Comparison of ENCODE assay signal across 10 mouse cellular contexts in the genomic region with DNA sequence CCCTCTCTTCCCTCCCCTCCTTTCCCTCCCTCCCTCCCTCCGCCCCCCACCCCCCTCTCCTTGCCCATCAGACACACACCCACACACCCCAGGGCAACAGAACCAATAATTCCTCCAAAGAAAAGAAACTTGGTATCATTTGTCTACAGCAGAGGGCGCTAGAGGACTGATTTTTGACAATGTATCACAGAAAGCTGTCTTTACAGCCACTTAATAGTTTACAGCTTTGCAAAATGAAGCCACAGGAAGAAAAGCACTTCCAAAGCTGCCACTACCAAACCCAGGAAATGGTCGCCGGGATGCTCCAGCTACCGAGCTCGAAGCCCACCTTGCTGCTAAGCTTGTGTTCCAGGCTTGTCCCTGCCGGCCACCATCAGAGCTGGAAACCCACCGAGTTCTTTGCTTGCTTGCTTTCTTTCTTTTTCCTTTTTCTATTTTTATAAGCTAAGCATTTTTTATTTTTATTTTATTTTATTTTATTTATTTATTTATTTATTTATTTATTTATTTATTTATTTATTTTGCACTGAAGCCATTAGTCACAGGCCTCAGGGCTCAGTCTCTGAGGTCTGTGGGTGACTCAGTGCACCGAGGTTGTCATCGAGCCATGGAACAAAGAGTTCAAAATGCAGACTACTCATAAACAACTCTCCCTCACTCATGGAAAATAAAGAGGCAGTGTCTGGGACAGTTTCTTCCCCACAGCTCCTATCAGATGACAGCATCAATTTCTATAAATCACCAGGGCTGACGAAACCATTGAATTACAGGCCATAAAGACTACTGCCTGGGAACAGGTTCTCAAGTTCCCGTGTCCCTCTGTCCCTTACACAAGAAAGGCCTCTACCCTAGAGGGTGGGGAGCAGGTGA.
DNase-seq lines count a peak whose midpoint lies in the region; TF ChIP-seq lines count a peak whose summit lies in the region.
"Had no signal": no experiment of that assay in that cellular context is flagged by ENCODE, and none has a peak within 500 bp of the region (broad histone marks: within the 10 kb centered on the region; RNA-seq: fewer than 3 reads in every experiment).

No protein-coding gene starts in this region.

- H3K27ac ChIP-seq in ES-Bruce4 (ENCODE audit: insufficient read depth, low read length), result no peak overlapping the region
- H3K27ac ChIP-seq in cerebellum, adult 2 months (ENCODE audit: insufficient read depth, low read length), result no peak overlapping the region
- H3K27ac ChIP-seq: neural tube, embryonic 13.5 days had no signal

- no peaks in the 10 kb centered on the region for H3K27me3 ChIP-seq in ES-Bruce4 (ENCODE audit: control insufficient read depth, insufficient read depth, low read length, poor library complexity, severe bottlenecking)
- H3K27me3 ChIP-seq in cerebellum, adult 2 months (ENCODE audit: control insufficient read depth, insufficient read depth, low read length), result no peaks in the 10 kb centered on the region
- H3K27me3 ChIP-seq in myocyte (ENCODE audit: control insufficient read depth, insufficient read depth, insufficient read length), result no peaks in the 10 kb centered on the region
- H3K27me3 ChIP-seq: neural tube, embryonic 13.5 days had no signal

- H3K36me3 ChIP-seq in ES-Bruce4 (ENCODE audit: control insufficient read depth, insufficient read depth, low read length, poor library complexity, severe bottlenecking) (no peaks in the 10 kb centered on the region), myocyte (ENCODE audit: control insufficient read depth, insufficient read depth) (no peaks in the 10 kb centered on the region)
- H3K36me3 ChIP-seq: neural tube, embryonic 13.5 days had no signal

- intact Hi-C loops in heart, postnatal 25 days (cut with DNase I), result no loop called here
- intact Hi-C loops in heart, postnatal 14 days (cut with DNase I), result no loop called here

- TF ChIP-seq EP300 in ES-Bruce4 (IDR thresholded peaks at IDR 0.05; ENCODE audit: insufficient read depth, low read depth, low read length), result no peak

- WGBS in cerebellum, adult 2 months, result 53% methylated on average over 11 of the region's 12 CpGs

- H3K79me2 ChIP-seq in myocyte (ENCODE audit: control insufficient read depth, insufficient read depth), result no peaks in the 10 kb centered on the region

- peak; percentile 1 for TF ChIP-seq CTCF in ES-Bruce4 (IDR thresholded peaks at IDR 0.05; ENCODE audit: low read depth, low read length)
- TF ChIP-seq CTCF in cerebellum, adult 2 months (IDR thresholded peaks at IDR 0.05; ENCODE audit: borderline replicate concordance, insufficient read depth, low read depth, low read length), result peak; percentile 41; the same call in 1 of the 2 replicates

- H3K9ac ChIP-seq in ES-Bruce4 (ENCODE audit: low read depth, poor library complexity, severe bottlenecking), result no peak overlapping the region
- H3K9ac ChIP-seq: neural tube, embryonic 13.5 days had no signal

- H3K4me3 ChIP-seq in ES-Bruce4 (ENCODE audit: low read depth, low read length) (no peak overlapping the region), myocyte (no peak overlapping the region)
- H3K4me3 ChIP-seq in cerebellum, adult 2 months (replicated peaks; ENCODE audit: insufficient read depth, low read depth, low read length), result no peak overlapping the region
- H3K4me3 ChIP-seq: erythroblast, embryonic 14.5 days; neural tube, embryonic 13.5 days had no signal

- H3K9me3 ChIP-seq in ES-Bruce4 (replicated peaks; ENCODE audit: control insufficient read depth, insufficient read depth, low read length, poor library complexity, severe bottlenecking), result no peaks in the 10 kb centered on the region
- H3K9me3 ChIP-seq: neural tube, embryonic 13.5 days had no signal

- H3K4me1 ChIP-seq in ES-Bruce4 (ENCODE audit: control insufficient read depth, insufficient read depth, low read length), result no peaks in the 10 kb centered on the region
- no peaks in the 10 kb centered on the region for H3K4me1 ChIP-seq in cerebellum, adult 2 months (ENCODE audit: control insufficient read depth, insufficient read depth, low read length)

- DNase-seq in heart, adult 8-10 months (ENCODE audit: low spot score), result peak; percentile 71
- no peak for DNase-seq in heart, postnatal 25 days (ENCODE audit: low spot score)
- peak; percentile 21 to 54 for DNase-seq in cerebellum, adult 2 months
- peak; percentile 22 to 70 for DNase-seq in heart, postnatal 14 days
- DNase-seq in layer of hippocampus, adult 9-11 months, result peak; percentile 63
- DNase-seq in spleen, postnatal 4 days (ENCODE audit: low spot score in 2 of 2), result no peak

- H3ac ChIP-seq in myocyte (ENCODE audit: control insufficient read depth, insufficient read length), result no peak overlapping the region

- peak overlapping the region; percentile 85 for H3K4me2 ChIP-seq in myocyte (ENCODE audit: low read depth)
- H3K4me2 ChIP-seq: neural tube, embryonic 13.5 days had no signal

- TF ChIP-seq POLR2A in ES-Bruce4 (IDR thresholded peaks at IDR 0.05; ENCODE audit: insufficient read depth, low read length) (no peak), myocyte (IDR thresholded peaks at IDR 0.05; ENCODE audit: insufficient read length, low read depth) (no peak)
- no peak for TF ChIP-seq POLR2A in cerebellum, adult 2 months (IDR thresholded peaks at IDR 0.05; ENCODE audit: borderline replicate concordance, insufficient read depth, low read length)

TF ChIP-seq in myocyte, 11 proteins besides CTCF, POLR2A, EP300 and RAD21:
- TF ChIP-seq CEBPB (IDR thresholded peaks at IDR 0.05; ENCODE audit: insufficient read depth, poor library complexity, severe bottlenecking) (0 out of 2 replicates have a peak, but pooled peaks have one; percentile 40), TCF3 (IDR thresholded peaks at IDR 0.05; ENCODE audit: insufficient read length, low read depth) (no peak)

Comparison
In these comparisons a context has a peak if more than half of its experiments do, and no peak if none do; other contexts are left out.
1. DNase-seq: peak in heart, adult 8-10 months (single experiment), cerebellum, adult 2 months (2 of 2), heart, postnatal 14 days (2 of 2) and layer of hippocampus, adult 9-11 months (single experiment); none in heart, postnatal 25 days (single experiment) and spleen, postnatal 4 days (0 of 2).